Mouse (Mus musculus) thymus, adult 2 months (tissue): ENCODE data around the gene Pheta2. TPM values are rescaled to one million over a fixed set of nuclear protein-coding genes. Genes with fewer than 3 reads are reported as not detected.
A peak's percentile ranks its signal among the peaks of the same experiment; 100 is the strongest.

Experiments
- DNase-seq: peaks from one replicate; pipeline ENCODE4 v3.0.0; 2021
- H3K27ac ChIP-seq: fragments of 200-500 bp; 2 replicates; pipeline ENCODE4 v1.5.1; 2012; ENCODE audit warnings: low read length, control low read depth; ENCODE audit not compliant: control insufficient read depth, insufficient read depth
- H3K27me3 ChIP-seq: fragments of 200-500 bp; 2 replicates; pipeline ENCODE4 v1.6.1; 2012; ENCODE audit warnings: mild to moderate bottlenecking, low read length, moderate library complexity, mixed read lengths; ENCODE audit not compliant: control insufficient read depth, insufficient read depth
- H3K36me3 ChIP-seq: fragments of 200-500 bp; 2 replicates; pipeline ENCODE4 v1.6.1; 2012; ENCODE audit warnings: mild to moderate bottlenecking, low read length, moderate library complexity; ENCODE audit not compliant: control insufficient read depth, insufficient read depth
- H3K4me1 ChIP-seq: fragments of 200-500 bp; replicated peaks from 2 replicates; pipeline ENCODE4 v1.6.1; 2012; ENCODE audit warnings: low read length; ENCODE audit not compliant: control insufficient read depth, insufficient read depth
- H3K4me3 ChIP-seq: fragments of 200-500 bp; 2 replicates; pipeline ENCODE4 v1.5.1; 2012; ENCODE audit warnings: mild to moderate bottlenecking, low read length, control low read depth, moderate library complexity; ENCODE audit not compliant: control insufficient read depth, insufficient read depth
- CTCF ChIP-seq: fragments of 200-500 bp; IDR thresholded peaks from 2 replicates; pipeline ENCODE4 v1.5.1; 2012; ENCODE audit warnings: mild to moderate bottlenecking, control low read depth, low read length, moderate library complexity, borderline replicate concordance; ENCODE audit not compliant: control insufficient read depth, poor library complexity, insufficient read depth; ENCODE audit errors: extremely low read depth
- POLR2A ChIP-seq: fragments of 200-500 bp; IDR thresholded peaks from 2 replicates; pipeline ENCODE4 v1.6.1; 2012; ENCODE audit warnings: mild to moderate bottlenecking, low read length, control low read depth, moderate library complexity; ENCODE audit not compliant: control insufficient read depth, poor library complexity, insufficient read depth; ENCODE audit errors: extremely low read depth
- WGBS: fragments of 180-500 bp; shearing (Covaris S2); methylation state at CpG from one replicate; pipeline ENCODE4 v1.1.7; 2018; 5-methylcytosine and 5-hydroxymethylcytosine counted together
- polyA plus RNA-seq: library from polyadenylated mRNA; depleted of rRNA; stranded (reverse); fragments of >200 nt; gene quantifications from 2 replicates; pipeline ENCODE4 v1.2.3, GENCODE M21; 2012

The Pheta2 gene
- polyA plus RNA-seq, 1 experiment, result 1.7 TPM

GRCm38 (mm10) chr15:82336629-82337028, 2.1 kb upstream of the Pheta2 start:
- H3K36me3 ChIP-seq, result no peaks in the 10 kb centered on the region; the same call in 1 of the 2 replicates
- H3K27me3 ChIP-seq, result no peaks in the 10 kb centered on the region
- TF ChIP-seq CTCF (no peak), POLR2A (no peak)

GRCm38 (mm10) chr15:82337875-82338274, 867 bp upstream of the Pheta2 start:
- Histone ChIP-seq H3K36me3 (no peaks in the 10 kb centered on the region; the same call in 1 of the 2 replicates), H3K4me1 (peaks cover 26% of the 10 kb centered on the region), H3K4me3 (no peak overlapping the region; the same call in 1 of the 2 replicates), H3K27me3 (no peaks in the 10 kb centered on the region), H3K27ac (no peak overlapping the region)
- TF ChIP-seq POLR2A (no peak), CTCF (no peak)
- 4% methylated on average over 4 of the region's 4 CpGs for WGBS
- peak; percentile 16 for DNase-seq

More at GRCm38 (mm10) chr15:82336629-82337028, 2.1 kb upstream of the Pheta2 start:
- Histone ChIP-seq H3K27ac (no peak overlapping the region), H3K4me1 (peaks cover 19% of the 10 kb centered on the region), H3K4me3 (no peak overlapping the region)
- WGBS, result 96% methylated on average over 12 of the region's 12 CpGs
- DNase-seq, result no peak

- Histone ChIP-seq H3K27ac (no peak overlapping the region), H3K27me3 (no peaks in the 10 kb centered on the region), H3K36me3 (no peaks in the 10 kb centered on the region; the same call in 1 of the 2 replicates), H3K4me1 (peaks cover 26% of the 10 kb centered on the region), H3K4me3 (peak overlapping the region; percentile 60)
- no peak for DNase-seq
- WGBS, result 64% methylated on average over 10 of the region's 10 CpGs
- no peak for TF ChIP-seq CTCF
- no peak; the same call in 1 of the 2 replicates for TF ChIP-seq POLR2A
These were observed 408 bp downstream of the Pheta2 start for GRCm38 (mm10) chr15:82339150-82339549.

GRCm38 (mm10) chr15:82339634-82340254, 1.0 kb downstream of the Pheta2 start:
- no peak overlapping the region for H3K27ac ChIP-seq
- 73% methylated on average over 8 of the region's 8 CpGs for WGBS

DNA sequence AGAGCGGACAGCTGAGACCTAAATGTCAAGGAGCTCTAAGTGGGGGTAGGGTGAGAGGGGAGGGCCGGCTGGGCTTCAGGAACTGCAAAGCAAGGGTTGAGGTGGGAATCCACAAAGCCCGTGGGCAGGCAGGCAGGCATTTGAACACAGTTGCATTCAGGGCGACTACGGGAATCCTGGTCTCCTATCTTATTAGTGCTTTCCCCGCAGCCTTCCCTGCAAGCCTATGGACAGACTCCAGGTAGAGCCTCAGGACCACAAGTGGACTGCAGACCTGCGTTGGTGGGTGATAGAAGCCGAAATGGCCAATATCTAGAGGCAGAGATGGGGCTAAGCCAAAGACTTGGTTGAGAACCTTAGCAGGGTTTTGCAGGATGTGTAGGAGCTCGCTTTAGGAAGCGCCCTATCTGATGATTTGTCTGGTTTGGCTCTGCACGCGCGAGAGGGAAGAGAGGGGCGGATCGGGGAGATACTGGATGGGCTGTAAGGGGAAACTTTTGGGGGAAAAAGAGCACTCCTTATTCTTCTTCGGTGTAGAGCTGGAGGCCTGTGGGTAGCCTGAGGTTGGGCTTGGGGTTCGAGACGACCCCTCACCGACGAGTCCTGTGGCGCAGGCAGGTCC, 1.8 kb downstream of the Pheta2 start:
- 58% methylated on average over 21 of the region's 21 CpGs for WGBS
- Histone ChIP-seq H3K4me1 (peaks cover 26% of the 10 kb centered on the region), H3K27me3 (no peaks in the 10 kb centered on the region), H3K27ac (no peak overlapping the region), H3K36me3 (no peaks in the 10 kb centered on the region; the same call in 1 of the 2 replicates), H3K4me3 (peak overlapping the region; percentile 49)
- no peak for TF ChIP-seq POLR2A
- TF ChIP-seq CTCF, result no peak
- no peak for DNase-seq

More at GRCm38 (mm10) chr15:82339634-82340254, 1.0 kb downstream of the Pheta2 start:
- TF ChIP-seq CTCF, result no peak
- TF ChIP-seq POLR2A, result no peak
- no peak for DNase-seq
- Histone ChIP-seq H3K36me3 (no peaks in the 10 kb centered on the region; the same call in 1 of the 2 replicates), H3K27me3 (no peaks in the 10 kb centered on the region), H3K4me1 (peaks cover 26% of the 10 kb centered on the region), H3K4me3 (no peak overlapping the region)

GRCm38 (mm10) chr15:82341036-82341501, 2.3 kb downstream of the Pheta2 start:
- peak; percentile 13 for DNase-seq
- WGBS, result 4% methylated on average over 40 of the region's 40 CpGs
- H3K36me3 ChIP-seq, result no peaks in the 10 kb centered on the region

More at GRCm38 (mm10) chr15:82341036-82341501, 2.3 kb downstream of the Pheta2 start:
- Histone ChIP-seq H3K27me3 (no peaks in the 10 kb centered on the region), H3K4me3 (peak overlapping the region; percentile 49), H3K27ac (no peak overlapping the region), H3K4me1 (peaks cover 26% of the 10 kb centered on the region)
- TF ChIP-seq POLR2A, result no peak
- no peak for TF ChIP-seq CTCF
